Mouse (Mus musculus): ENCODE results near the gene Doc2b.

Gene Doc2b

GRCm38 (mm10) chr11:75792535-75792934 lies 3.3 kb downstream of the Doc2b start:
- no peak for DNase-seq (ENCODE audit: low spot score)

- no peak for DNase-seq (ENCODE audit: low spot score)
Observed at GRCm38 (mm10) chr11:75785897-75786296, 10.0 kb downstream of the Doc2b start.

- no peak for DNase-seq (ENCODE audit: low spot score)
Observed at GRCm38 (mm10) chr11:75783799-75784198, 12.1 kb downstream of the Doc2b start.

- DNase-seq (ENCODE audit: low spot score) = peak; percentile 65
Observed at GRCm38 (mm10) chr11:75781919-75782318, 13.9 kb downstream of the Doc2b start.

- no peak for DNase-seq (ENCODE audit: low spot score)
Observed at GRCm38 (mm10) chr11:75775919-75776318, 19.9 kb downstream of the Doc2b start.

- no peak for DNase-seq (ENCODE audit: low spot score)
Observed at GRCm38 (mm10) chr11:75772562-75772961, 23.3 kb downstream of the Doc2b start.

GRCm38 (mm10) chr11:75769206-75769605 lies 26.6 kb downstream of the Doc2b start:
- DNase-seq (ENCODE audit: low spot score) = peak; percentile 86

- DNase-seq (ENCODE audit: low spot score) = no peak
Observed at GRCm38 (mm10) chr11:75768091-75768989, 27.5 kb downstream of the Doc2b start.

GRCm38 (mm10) chr11:75767014-75767413 lies 28.8 kb downstream of the Doc2b start:
- no peak for DNase-seq (ENCODE audit: low spot score)

GRCm38 (mm10) chr11:75765161-75765560 lies 30.7 kb downstream of the Doc2b start:
- DNase-seq (ENCODE audit: low spot score) = no peak

GRCm38 (mm10) chr11:75764521-75765023 lies 31.3 kb downstream of the Doc2b start:
- no peak for DNase-seq (ENCODE audit: low spot score)

GRCm38 (mm10) chr11:75762708-75763107 lies 33.1 kb downstream of the Doc2b start:
- no peak for DNase-seq (ENCODE audit: low spot score)

GRCm38 (mm10) chr11:75760785-75761184 lies 35.1 kb downstream of the Doc2b start:
- no peak for DNase-seq (ENCODE audit: low spot score)

- DNase-seq (ENCODE audit: low spot score) = no peak
Observed at GRCm38 (mm10) chr11:75758553-75758952, 37.3 kb downstream of the Doc2b start.

- DNase-seq (ENCODE audit: low spot score) = no peak
Observed at GRCm38 (mm10) chr11:75756687-75757086, 39.2 kb downstream of the Doc2b start.

- DNase-seq (ENCODE audit: low spot score) = no peak
Observed at GRCm38 (mm10) chr11:75751082-75751481, 44.8 kb downstream of the Doc2b start.

- no peak for DNase-seq (ENCODE audit: low spot score)
Observed at GRCm38 (mm10) chr11:75750537-75750936, 45.3 kb downstream of the Doc2b start.

GRCm38 (mm10) chr11:75744761-75745160 lies 51.1 kb downstream of the Doc2b start:
- no peak for DNase-seq (ENCODE audit: low spot score)

- no peak for DNase-seq (ENCODE audit: low spot score)
Observed at GRCm38 (mm10) chr11:75741615-75742014, 54.2 kb downstream of the Doc2b start.

GRCm38 (mm10) chr11:75740204-75740603 lies 55.6 kb downstream of the Doc2b start:
- DNase-seq (ENCODE audit: low spot score) = no peak

- DNase-seq (ENCODE audit: low spot score) = no peak
Observed at GRCm38 (mm10) chr11:75738477-75738821, 57.4 kb downstream of the Doc2b start.

- DNase-seq (ENCODE audit: low spot score) = no peak
Observed at GRCm38 (mm10) chr11:75737806-75738476, 57.9 kb downstream of the Doc2b start.

- no peak for DNase-seq (ENCODE audit: low spot score)
Observed at GRCm38 (mm10) chr11:75736978-75737377, 58.9 kb downstream of the Doc2b start.

Data from urinary bladder, postnatal 14 days (tissue).